Mouse (Mus musculus): ENCODE measurements around the gene Msantd2. TPM values are rescaled to one million over a fixed set of nuclear protein-coding genes. Genes with fewer than 3 reads are reported as not detected.
A peak's percentile ranks its signal among the peaks of the same experiment; 100 is the strongest.

Gene Msantd2
- polyA plus RNA-seq (2015; fragmentation: Nextera tagmentation; extraction: Ambion mirVana), result 35.4 and 39.2 TPM in 2 replicates

DNA sequence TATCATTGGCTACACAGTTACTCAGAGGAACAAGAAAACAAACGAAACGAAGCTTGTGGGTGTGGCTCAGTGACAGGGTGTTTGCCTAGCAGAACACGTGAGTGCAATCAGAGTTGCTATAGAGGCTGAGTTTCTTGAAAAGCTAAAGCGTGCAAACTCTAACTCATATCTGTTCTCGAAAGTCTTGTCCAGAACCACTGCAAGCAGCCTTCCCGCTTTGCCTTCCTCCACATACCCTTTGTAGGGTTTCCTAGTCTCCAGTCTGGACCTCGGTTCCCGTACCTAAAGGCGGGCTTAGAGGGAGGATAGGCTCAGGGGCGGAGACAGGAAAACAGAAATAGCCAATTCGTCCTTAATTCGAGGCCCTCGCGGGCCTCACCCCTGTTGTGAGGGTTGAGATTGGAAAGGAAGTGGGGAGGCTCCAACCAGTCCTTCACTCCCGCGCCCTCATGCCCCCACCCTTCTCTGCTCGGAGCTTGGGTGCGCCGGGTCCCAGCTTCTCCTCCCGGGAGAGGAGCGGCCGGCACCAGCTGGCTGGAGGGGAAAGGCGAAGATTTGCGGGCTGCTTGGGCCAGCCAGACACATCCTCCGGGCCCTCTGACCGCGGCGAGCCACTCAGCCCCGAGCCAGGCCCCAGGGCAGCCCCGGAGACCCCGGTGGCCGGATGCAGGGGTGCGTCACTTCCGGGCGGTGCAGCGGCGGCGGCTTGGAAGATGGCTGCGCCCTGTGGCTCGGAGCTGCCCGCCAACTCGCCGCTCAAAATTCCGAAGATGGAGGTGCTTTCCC, at the start of gene Msantd2:
Msantd2 (plus strand) TSS at position 709 of the 786 bp plus-strand sequence.
- under 1% methylated on average over 44 of the region's 44 CpGs for WGBS
- peak; percentile 97 for ATAC-seq (ENCODE audit: low FRiP score)
- Histone ChIP-seq H3K27me3 (no peaks in the 10 kb centered on the region), H3K27ac (peak within 1 kb of the TSS; percentile 100), H3K4me2 (peak within 1 kb of the TSS; percentile 94), H3K36me3 (no peaks in the 10 kb centered on the region), H3K4me3 (peak within 1 kb of the TSS; percentile 96), H3K9me3 (no peaks in the 10 kb centered on the region), H3K4me1 (replicated peaks) (peaks cover 28% of the 10 kb centered on the region), H3K9ac (peak within 1 kb of the TSS; percentile 97)

DNA sequence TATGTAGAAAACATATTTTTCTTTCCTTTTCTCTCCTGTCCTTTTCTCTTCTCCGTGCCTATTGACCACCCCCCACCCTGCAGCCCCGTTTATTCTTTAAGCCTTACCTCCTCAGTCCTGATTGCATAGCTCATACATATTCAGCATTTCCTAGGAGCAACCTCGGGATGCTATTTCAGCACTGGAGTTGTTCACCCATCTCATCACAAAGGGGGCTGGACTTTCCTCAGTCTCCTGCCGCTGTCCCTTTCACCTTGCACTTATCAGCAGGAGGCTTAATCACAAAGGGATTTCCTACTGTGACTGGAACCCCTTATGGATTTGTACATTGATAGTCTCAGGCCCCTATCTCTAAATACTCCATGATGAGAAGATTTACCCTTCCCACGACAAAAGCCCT, 36.7 kb upstream of the Msantd2 start:
- H3K27ac ChIP-seq, result peak overlapping the region; percentile 53; the same call in 1 of the 2 replicates
- H3K4me3 ChIP-seq, result no peak overlapping the region
- H3K4me1 ChIP-seq (replicated peaks), result peaks cover 55% of the 10 kb centered on the region
- peaks cover 58% of the 10 kb centered on the region for H3K27me3 ChIP-seq
- no peaks in the 10 kb centered on the region for H3K9me3 ChIP-seq
- WGBS, result under 1% methylated on average over 5 of the region's 5 CpGs
- 0 out of 2 replicates have a peak overlapping the region, but pooled peaks have one; percentile 17 for H3K4me2 ChIP-seq
- ATAC-seq (ENCODE audit: low FRiP score), result no peak
- no peaks in the 10 kb centered on the region for H3K36me3 ChIP-seq
- no peak overlapping the region for H3K9ac ChIP-seq

GRCm38 (mm10) chr9:37453328-37453727, 35.8 kb upstream of the Msantd2 start:
- peaks cover 64% of the 10 kb centered on the region for H3K4me1 ChIP-seq (replicated peaks)
- no peak overlapping the region for H3K4me3 ChIP-seq
- no peaks in the 10 kb centered on the region for H3K36me3 ChIP-seq
- no peak overlapping the region for H3K4me2 ChIP-seq
- no peaks in the 10 kb centered on the region for H3K9me3 ChIP-seq
- WGBS, result 22% methylated on average over 4 of the region's 4 CpGs
- ATAC-seq (ENCODE audit: low FRiP score), result no peak
- peak overlapping the region; percentile 53; the same call in 1 of the 2 replicates for H3K27ac ChIP-seq
- no peak overlapping the region for H3K9ac ChIP-seq
- H3K27me3 ChIP-seq, result peaks cover 62% of the 10 kb centered on the region

GRCm38 (mm10) chr9:37454011-37454492, 35.1 kb upstream of the Msantd2 start:
- Histone ChIP-seq H3K9me3 (no peaks in the 10 kb centered on the region), H3K4me1 (replicated peaks) (peaks cover 71% of the 10 kb centered on the region), H3K27ac (peak overlapping the region; percentile 69), H3K36me3 (no peaks in the 10 kb centered on the region), H3K9ac (no peak overlapping the region), H3K4me2 (no peak overlapping the region), H3K4me3 (no peak overlapping the region), H3K27me3 (peaks cover 60% of the 10 kb centered on the region)
- peak; percentile 68 for ATAC-seq (ENCODE audit: low FRiP score)
- WGBS, result 3% methylated on average over 6 of the region's 6 CpGs

DNA sequence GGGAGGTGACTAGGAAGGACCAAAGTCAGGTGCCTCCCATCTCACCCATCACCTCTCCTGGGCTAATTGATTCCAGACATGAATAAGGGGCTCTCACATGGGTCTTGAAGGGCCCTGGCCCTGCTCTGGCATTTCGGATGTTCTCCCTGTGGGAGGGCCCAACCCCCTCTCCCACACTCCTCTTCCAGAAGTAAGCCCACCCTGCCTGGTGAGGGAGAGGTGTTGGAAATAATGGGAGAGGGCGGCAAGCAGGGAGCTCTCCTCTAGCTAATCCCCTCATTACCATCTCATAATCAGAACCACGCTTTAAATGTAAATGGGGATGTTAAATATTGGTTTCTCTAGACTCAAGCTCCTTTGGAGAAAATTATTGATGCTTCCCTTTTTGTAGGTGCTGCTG, 34.1 kb upstream of the Msantd2 start:
- H3K9ac ChIP-seq, result peak overlapping the region; percentile 35; the same call in 1 of the 2 replicates
- H3K36me3 ChIP-seq, result no peaks in the 10 kb centered on the region
- 1% methylated on average over 3 of the region's 3 CpGs for WGBS
- H3K9me3 ChIP-seq, result no peaks in the 10 kb centered on the region
- peak overlapping the region; percentile 69 for H3K27ac ChIP-seq
- no peak overlapping the region for H3K4me2 ChIP-seq
- H3K27me3 ChIP-seq, result peaks cover 61% of the 10 kb centered on the region
- ATAC-seq (ENCODE audit: low FRiP score), result no peak
- no peak overlapping the region for H3K4me3 ChIP-seq
- peaks cover 81% of the 10 kb centered on the region for H3K4me1 ChIP-seq (replicated peaks)

DNA sequence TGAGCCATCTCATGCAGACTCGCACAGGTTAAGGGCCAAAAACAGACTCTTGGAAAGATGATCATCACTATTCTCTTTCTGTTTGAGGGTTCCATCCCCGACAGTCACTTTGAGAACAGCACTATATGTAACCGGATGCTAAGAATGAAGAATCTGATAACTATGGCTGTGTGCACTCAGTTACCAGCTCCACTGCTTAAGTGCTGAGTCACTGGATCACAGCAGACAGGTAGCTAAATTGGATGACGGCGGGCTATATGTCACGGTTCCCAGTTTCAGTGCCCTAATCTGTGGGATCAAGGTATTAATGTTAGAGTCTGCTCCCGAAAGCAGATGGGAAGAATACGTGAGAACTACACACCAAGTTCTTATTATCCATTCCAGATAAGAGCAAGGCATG, 33.3 kb upstream of the Msantd2 start:
- WGBS, result under 1% methylated on average over 8 of the region's 8 CpGs
- Histone ChIP-seq H3K9ac (0 out of 2 replicates have a peak overlapping the region, but pooled peaks have one; percentile 60), H3K27ac (peak overlapping the region; percentile 72), H3K27me3 (peaks cover 61% of the 10 kb centered on the region), H3K4me2 (peak overlapping the region; percentile 51), H3K9me3 (no peaks in the 10 kb centered on the region), H3K4me1 (replicated peaks) (peaks cover 89% of the 10 kb centered on the region), H3K36me3 (no peaks in the 10 kb centered on the region), H3K4me3 (peak overlapping the region; percentile 32; the same call in 1 of the 2 replicates)
- no peak for ATAC-seq (ENCODE audit: low FRiP score)

GRCm38 (mm10) chr9:37456481-37456910, 32.6 kb upstream of the Msantd2 start:
- peaks cover 64% of the 10 kb centered on the region for H3K27me3 ChIP-seq
- peak overlapping the region; percentile 32 for H3K4me3 ChIP-seq
- H3K4me1 ChIP-seq (replicated peaks), result peaks cover 95% of the 10 kb centered on the region
- H3K9me3 ChIP-seq, result no peaks in the 10 kb centered on the region
- H3K36me3 ChIP-seq, result no peaks in the 10 kb centered on the region
- H3K4me2 ChIP-seq, result peak overlapping the region; percentile 51
- peak overlapping the region; percentile 72 for H3K27ac ChIP-seq
- 0% methylated on average over 20 of the region's 20 CpGs for WGBS
- H3K9ac ChIP-seq, result peak overlapping the region; percentile 60
- peak; percentile 68 for ATAC-seq (ENCODE audit: low FRiP score)

GRCm38 (mm10) chr9:37457151-37457550, 32.0 kb upstream of the Msantd2 start:
- WGBS, result 41% methylated on average over 1 of the region's 1 CpGs
- no peaks in the 10 kb centered on the region for H3K9me3 ChIP-seq
- no peak overlapping the region for H3K4me3 ChIP-seq
- peak overlapping the region; percentile 51; the same call in 1 of the 2 replicates for H3K4me2 ChIP-seq
- ATAC-seq (ENCODE audit: low FRiP score), result no peak
- peaks cover 94% of the 10 kb centered on the region for H3K4me1 ChIP-seq (replicated peaks)
- no peaks in the 10 kb centered on the region for H3K36me3 ChIP-seq
- peak overlapping the region; percentile 72 for H3K27ac ChIP-seq
- peaks cover 68% of the 10 kb centered on the region for H3K27me3 ChIP-seq
- no peak overlapping the region for H3K9ac ChIP-seq

GRCm38 (mm10) chr9:37459665-37460042, 29.5 kb upstream of the Msantd2 start:
- WGBS, result under 1% methylated on average over 9 of the region's 9 CpGs
- peak overlapping the region; percentile 96 for H3K27ac ChIP-seq
- no peaks in the 10 kb centered on the region for H3K9me3 ChIP-seq
- H3K4me2 ChIP-seq, result peak overlapping the region; percentile 86
- H3K9ac ChIP-seq, result peak overlapping the region; percentile 88
- H3K4me3 ChIP-seq, result peak overlapping the region; percentile 56
- H3K27me3 ChIP-seq, result peaks cover 61% of the 10 kb centered on the region
- ATAC-seq (ENCODE audit: low FRiP score), result no peak
- peaks cover 79% of the 10 kb centered on the region for H3K4me1 ChIP-seq (replicated peaks)
- no peaks in the 10 kb centered on the region for H3K36me3 ChIP-seq

- Histone ChIP-seq H3K4me1 (replicated peaks) (peaks cover 72% of the 10 kb centered on the region), H3K9ac (peak overlapping the region; percentile 88), H3K4me2 (peak overlapping the region; percentile 86), H3K9me3 (no peaks in the 10 kb centered on the region), H3K27ac (peak overlapping the region; percentile 96), H3K4me3 (peak overlapping the region; percentile 56), H3K36me3 (no peaks in the 10 kb centered on the region), H3K27me3 (peaks cover 58% of the 10 kb centered on the region)
- ATAC-seq (ENCODE audit: low FRiP score), result peak; percentile 59
- under 1% methylated on average over 81 of the region's 81 CpGs for whole genome bisulfite sequencing
These were observed 28.8 kb upstream of the Msantd2 start for GRCm38 (mm10) chr9:37460043-37460960.

- ATAC-seq (ENCODE audit: low FRiP score), result no peak
- peak overlapping the region; percentile 88 for H3K9ac ChIP-seq
- H3K4me2 ChIP-seq, result peak overlapping the region; percentile 86
- WGBS, result 7% methylated on average over 5 of the region's 5 CpGs
- H3K9me3 ChIP-seq, result no peaks in the 10 kb centered on the region
- H3K27ac ChIP-seq, result peak overlapping the region; percentile 96
- H3K4me1 ChIP-seq (replicated peaks), result peaks cover 66% of the 10 kb centered on the region
- peak overlapping the region; percentile 56 for H3K4me3 ChIP-seq
- H3K27me3 ChIP-seq, result peaks cover 54% of the 10 kb centered on the region
- no peaks in the 10 kb centered on the region for H3K36me3 ChIP-seq
These were observed 28.2 kb upstream of the Msantd2 start for GRCm38 (mm10) chr9:37460961-37461340.

DNA sequence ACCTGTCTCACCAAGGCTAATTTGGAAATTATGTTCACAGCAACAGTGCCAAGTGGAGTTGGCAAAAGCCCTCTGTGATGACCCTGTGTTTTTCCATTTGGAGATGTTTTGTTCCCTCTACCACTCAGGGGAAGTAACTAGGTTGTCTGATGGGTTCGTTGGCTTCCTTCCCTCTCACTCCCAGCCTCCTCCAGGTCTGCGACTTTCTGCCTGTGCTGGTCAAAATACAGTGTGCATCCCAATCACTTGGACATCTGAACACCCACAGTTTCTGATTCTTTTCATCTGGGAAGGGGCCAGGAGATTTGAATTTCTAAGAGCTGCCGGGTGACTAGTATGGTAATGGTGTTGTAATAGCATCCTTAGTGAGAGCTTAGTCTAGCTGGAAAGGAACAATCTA, 27.5 kb upstream of the Msantd2 start:
- H3K9me3 ChIP-seq, result no peaks in the 10 kb centered on the region
- WGBS, result 5% methylated on average over 3 of the region's 3 CpGs
- peaks cover 52% of the 10 kb centered on the region for H3K27me3 ChIP-seq
- ATAC-seq (ENCODE audit: low FRiP score), result no peak
- 0 out of 2 replicates have a peak overlapping the region, but pooled peaks have one; percentile 86 for H3K4me2 ChIP-seq
- H3K9ac ChIP-seq, result no peak overlapping the region
- no peaks in the 10 kb centered on the region for H3K36me3 ChIP-seq
- peak overlapping the region; percentile 40; the same call in 1 of the 2 replicates for H3K27ac ChIP-seq
- peaks cover 60% of the 10 kb centered on the region for H3K4me1 ChIP-seq (replicated peaks)
- H3K4me3 ChIP-seq, result no peak overlapping the region
